Mouse (Mus musculus): ENCODE results near the gene Xntrpc. TPM values are rescaled to one million over a fixed set of nuclear protein-coding genes. Genes with fewer than 3 reads are reported as not detected.

Xntrpc gene
- polyA plus RNA-seq, 1 experiment from 2014 or later, result 1.7 TPM

DNA sequence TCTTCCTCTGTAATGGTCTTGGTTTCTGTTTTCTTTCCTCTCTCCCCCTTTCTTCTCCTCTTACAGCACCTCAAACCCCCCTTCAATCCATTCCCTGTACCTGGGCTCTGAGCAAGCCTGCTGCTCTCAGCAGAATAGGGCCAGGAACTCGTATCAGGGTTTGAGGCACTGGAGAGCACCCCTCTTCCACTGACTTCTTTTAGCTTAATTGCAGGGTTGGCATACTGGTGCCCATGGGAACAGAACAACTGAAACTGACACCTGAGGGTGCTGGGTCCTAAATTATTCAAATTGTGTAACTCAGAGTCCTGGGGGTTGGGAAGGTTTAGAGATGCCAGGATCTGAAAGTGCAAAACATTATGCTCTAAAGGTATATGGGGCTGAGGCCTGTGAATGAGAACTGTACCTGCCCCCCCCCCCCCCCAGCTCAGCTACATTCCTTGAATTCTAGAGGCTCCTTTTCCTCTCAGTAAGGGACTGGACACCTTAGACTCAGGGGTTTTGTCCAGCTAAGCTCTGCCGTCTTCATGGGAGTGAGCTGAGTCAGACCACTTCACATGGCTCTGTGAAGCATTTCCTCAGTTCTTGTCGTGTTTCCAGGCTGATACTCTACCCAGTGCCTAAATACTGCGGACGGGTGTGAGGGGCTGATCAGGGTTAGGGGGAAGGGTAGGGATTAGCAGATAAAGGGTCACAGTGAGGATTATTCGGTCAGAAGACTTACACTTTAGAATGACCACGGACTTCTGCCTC, 51.2 kb downstream of the Xntrpc start, which contains the start of gene Chrna10:
TSS of gene Chrna10 (minus strand) at position 250 of the 753 bp plus-strand sequence.
- peaks cover 37% of the 10 kb centered on the region for H3K36me3 ChIP-seq
- no peak within 1 kb of the TSS for H3K27ac ChIP-seq
- peaks cover 12% of the 10 kb centered on the region for H3K27me3 ChIP-seq (ENCODE audit: insufficient read depth, poor library complexity, severe bottlenecking)
- WGBS, result 33% methylated on average over 7 of the region's 7 CpGs
- no peak for DNase-seq (ENCODE audit: low spot score)
- H3K4me1 ChIP-seq, result peaks cover 7% of the 10 kb centered on the region; the same call in 1 of the 2 replicates
- H3K4me3 ChIP-seq, result no peak within 1 kb of the TSS
- H3K9me3 ChIP-seq, result no peaks in the 10 kb centered on the region

GRCm38 (mm10) chr7:102117382-102117781, 51.9 kb downstream of the Xntrpc start:
- Histone ChIP-seq H3K4me1 (peaks cover 7% of the 10 kb centered on the region; the same call in 1 of the 2 replicates), H3K27ac (no peak overlapping the region), H3K27me3 (ENCODE audit: insufficient read depth, poor library complexity, severe bottlenecking) (peaks cover 12% of the 10 kb centered on the region), H3K36me3 (peaks cover 43% of the 10 kb centered on the region), H3K9me3 (no peaks in the 10 kb centered on the region), H3K4me3 (no peak overlapping the region)
- DNase-seq (ENCODE audit: low spot score), result no peak
- WGBS, result 78% methylated on average over 6 of the region's 6 CpGs

GRCm38 (mm10) chr7:102120326-102120725, 54.8 kb downstream of the Xntrpc start:
- no peak overlapping the region for H3K4me3 ChIP-seq
- no peak for DNase-seq (ENCODE audit: low spot score)
- peaks cover 7% of the 10 kb centered on the region; the same call in 1 of the 2 replicates for H3K4me1 ChIP-seq
- H3K36me3 ChIP-seq, result peaks cover 73% of the 10 kb centered on the region
- no peaks in the 10 kb centered on the region for H3K27me3 ChIP-seq (ENCODE audit: insufficient read depth, poor library complexity, severe bottlenecking)
- 93% methylated on average over 10 of the region's 10 CpGs for WGBS
- no peak overlapping the region for H3K27ac ChIP-seq
- no peaks in the 10 kb centered on the region for H3K9me3 ChIP-seq

DNA sequence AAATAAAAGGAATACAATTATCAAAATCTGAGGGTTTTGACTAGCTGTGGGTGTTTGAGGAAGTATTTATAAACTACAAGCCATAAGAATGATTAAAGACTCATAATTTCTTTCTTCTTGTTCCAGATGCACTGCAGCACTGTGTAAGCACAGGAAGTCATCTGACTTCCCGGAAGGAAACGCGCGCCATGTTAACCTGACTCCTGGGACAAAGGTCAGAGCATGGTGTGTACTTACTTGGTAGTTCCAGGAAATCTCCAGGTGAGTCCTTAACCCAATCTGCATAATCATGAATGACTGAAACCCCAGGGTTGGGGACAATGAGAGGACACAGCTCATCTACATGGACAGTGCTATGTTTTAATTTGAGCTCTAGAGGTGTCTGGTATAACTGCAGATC, 66.9 kb downstream of the Xntrpc start:
- H3K27me3 ChIP-seq (ENCODE audit: insufficient read depth, poor library complexity, severe bottlenecking), result no peaks in the 10 kb centered on the region
- H3K9me3 ChIP-seq, result no peaks in the 10 kb centered on the region
- H3K36me3 ChIP-seq, result peaks cover 93% of the 10 kb centered on the region
- DNase-seq (ENCODE audit: low spot score), result no peak
- no peaks in the 10 kb centered on the region for H3K4me1 ChIP-seq
- H3K27ac ChIP-seq, result no peak overlapping the region
- 97% methylated on average over 4 of the region's 4 CpGs for WGBS
- H3K4me3 ChIP-seq, result no peak overlapping the region

DNA sequence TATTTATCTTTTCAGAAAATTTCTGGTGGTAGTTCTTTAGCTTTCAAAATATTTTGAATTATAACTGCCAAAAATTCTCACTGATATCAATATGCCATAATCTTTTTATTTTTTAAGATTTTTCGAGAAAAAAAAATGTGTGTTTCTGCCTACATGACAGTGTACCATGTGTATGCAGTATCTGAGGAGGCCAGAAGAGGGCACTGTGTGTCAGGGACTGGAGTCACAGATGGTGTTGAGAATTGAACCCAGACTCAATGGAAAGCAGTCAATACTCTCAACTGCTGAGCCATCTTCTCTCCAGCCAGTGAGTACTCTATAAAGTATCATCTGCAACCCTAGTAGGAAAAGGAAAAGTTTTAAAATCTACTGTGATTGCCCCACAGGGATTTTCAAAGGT, 72.0 kb downstream of the Xntrpc start:
- DNase-seq (ENCODE audit: low spot score), result no peak
- H3K4me3 ChIP-seq, result no peak overlapping the region
- peaks cover 89% of the 10 kb centered on the region for H3K36me3 ChIP-seq
- no peaks in the 10 kb centered on the region for H3K9me3 ChIP-seq
- WGBS, result 84% methylated on average over 1 of the region's 1 CpGs
- no peak overlapping the region for H3K27ac ChIP-seq
- no peaks in the 10 kb centered on the region for H3K4me1 ChIP-seq
- H3K27me3 ChIP-seq (ENCODE audit: insufficient read depth, poor library complexity, severe bottlenecking), result no peaks in the 10 kb centered on the region

GRCm38 (mm10) chr7:102137898-102138297, 72.4 kb downstream of the Xntrpc start:
- peaks cover 87% of the 10 kb centered on the region for H3K36me3 ChIP-seq

More at GRCm38 (mm10) chr7:102137898-102138297, 72.4 kb downstream of the Xntrpc start:
- Histone ChIP-seq H3K27ac (no peak overlapping the region), H3K9me3 (no peaks in the 10 kb centered on the region), H3K27me3 (ENCODE audit: insufficient read depth, poor library complexity, severe bottlenecking) (no peaks in the 10 kb centered on the region), H3K4me1 (no peaks in the 10 kb centered on the region), H3K4me3 (no peak overlapping the region)
- WGBS, result 97% methylated on average over 5 of the region's 5 CpGs
- DNase-seq (ENCODE audit: low spot score), result no peak

Other genes starting within 250 kb of the Xntrpc start
- gene Phox2a, start 247.4 kb upstream of the Xntrpc start, polyA plus RNA-seq (2016; fragmentation: Nextera tagmentation; extraction: Ambion mirVana), result 0.15 and 0.36 TPM in 2 replicates
- gene Inppl1, start 227.5 kb upstream of the Xntrpc start, polyA plus RNA-seq (2016; fragmentation: Nextera tagmentation; extraction: Ambion mirVana), result 44.9 and 61.0 TPM in 2 replicates
- not detected in 2 replicates for gene Folr2, start 208.5 kb upstream of the Xntrpc start, polyA plus RNA-seq (2016; fragmentation: Nextera tagmentation; extraction: Ambion mirVana)
- gene Anapc15, start 202.0 kb upstream of the Xntrpc start, polyA plus RNA-seq (2016; fragmentation: Nextera tagmentation; extraction: Ambion mirVana), result 83.0 and 94.3 TPM in 2 replicates
- gene Folr1, start 194.9 kb upstream of the Xntrpc start, polyA plus RNA-seq (2016; fragmentation: Nextera tagmentation; extraction: Ambion mirVana), result 2.1 and 2.7 TPM in 2 replicates
- 169 and 176 TPM in 2 replicates for gene Lamtor1, start 159.8 kb upstream of the Xntrpc start, polyA plus RNA-seq (2016; fragmentation: Nextera tagmentation; extraction: Ambion mirVana)
- gene Tomt, start 159.4 kb upstream of the Xntrpc start, polyA plus RNA-seq (2016; fragmentation: Nextera tagmentation; extraction: Ambion mirVana), result 0.41 and 0.63 TPM in 2 replicates
- 7.6 and 9.4 TPM in 2 replicates for gene Lrrc51, start 131.8 kb upstream of the Xntrpc start, polyA plus RNA-seq (2016; fragmentation: Nextera tagmentation; extraction: Ambion mirVana)
- gene Numa1, start 131.6 kb upstream of the Xntrpc start, polyA plus RNA-seq (2016; fragmentation: Nextera tagmentation; extraction: Ambion mirVana), result 58.6 and 59.5 TPM in 2 replicates
- gene Il18bp, start 47.0 kb upstream of the Xntrpc start, polyA plus RNA-seq (2016; fragmentation: Nextera tagmentation; extraction: Ambion mirVana), result 2.4 and 2.5 TPM in 2 replicates
- gene Rnf121, start 244 bp upstream of the Xntrpc start, polyA plus RNA-seq (2016; fragmentation: Nextera tagmentation; extraction: Ambion mirVana), result 23.7 and 28.2 TPM in 2 replicates
- 26.4 and 33.5 TPM in 2 replicates for gene Xndc1, start 202 bp upstream of the Xntrpc start, polyA plus RNA-seq (2016; fragmentation: Nextera tagmentation; extraction: Ambion mirVana)
- not detected in 2 replicates for gene Trpc2, start 17.4 kb downstream of the Xntrpc start, polyA plus RNA-seq (2016; fragmentation: Nextera tagmentation; extraction: Ambion mirVana)
- gene Art1, start 36.0 kb downstream of the Xntrpc start, polyA plus RNA-seq (2016; fragmentation: Nextera tagmentation; extraction: Ambion mirVana), result 8.1 and 18.4 TPM in 2 replicates
- 3.8 and 4.2 TPM in 2 replicates for gene Art5, start 43.8 kb downstream of the Xntrpc start, polyA plus RNA-seq (2016; fragmentation: Nextera tagmentation; extraction: Ambion mirVana)
- gene Chrna10, start 51.1 kb downstream of the Xntrpc start, polyA plus RNA-seq (2016; fragmentation: Nextera tagmentation; extraction: Ambion mirVana), result 0.06 TPM in 2 replicates
- 36.6 and 36.7 TPM in 2 replicates for gene Nup98, start 144.5 kb downstream of the Xntrpc start, polyA plus RNA-seq (2016; fragmentation: Nextera tagmentation; extraction: Ambion mirVana)
- 49.0 and 54.0 TPM in 2 replicates for gene Pgap2, start 144.5 kb downstream of the Xntrpc start, polyA plus RNA-seq (2016; fragmentation: Nextera tagmentation; extraction: Ambion mirVana)
- gene Rhog, start 190.3 kb downstream of the Xntrpc start, polyA plus RNA-seq (2016; fragmentation: Nextera tagmentation; extraction: Ambion mirVana), result 42.8 and 48.9 TPM in 2 replicates
- gene Stim1, start 202.1 kb downstream of the Xntrpc start, polyA plus RNA-seq (2016; fragmentation: Nextera tagmentation; extraction: Ambion mirVana), result 15.1 and 16.6 TPM in 2 replicates

Data from heart, embryonic 10.5 days (tissue).